Mouse (Mus musculus): ENCODE measurements around the gene Wdr20.

The Wdr20 gene

GRCm38 (mm10) chr12:110814924-110815323 is 77.2 kb downstream of the Wdr20 start:
- intact Hi-C loops (cut with DNase I): no loop called here

DNA sequence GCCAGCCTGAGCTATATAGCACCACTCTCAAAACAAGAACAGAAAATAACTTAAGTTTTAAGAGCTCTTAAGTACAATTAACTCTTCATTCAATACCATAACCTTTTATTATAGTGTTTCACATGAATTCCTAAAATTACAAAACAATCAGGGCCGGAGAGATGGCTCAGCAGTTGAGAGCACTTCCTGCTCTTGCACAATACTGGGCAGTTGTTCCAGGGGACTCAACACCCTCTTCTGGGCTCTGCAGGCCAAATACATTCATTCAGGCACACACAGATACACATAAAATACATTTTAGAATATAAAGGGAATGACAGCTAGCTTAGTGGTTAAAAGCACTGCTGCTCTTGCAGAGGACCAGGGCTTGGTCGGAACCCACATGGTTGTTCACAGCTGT is 79.1 kb downstream of the Wdr20 start:
- intact Hi-C loops (cut with DNase I): no loop called here

GRCm38 (mm10) chr12:110819367-110819766 is 81.6 kb downstream of the Wdr20 start:
- intact Hi-C loops (cut with DNase I): no loop called here

- intact Hi-C loops (cut with DNase I): no loop called here
These were observed 84.0 kb downstream of the Wdr20 start for GRCm38 (mm10) chr12:110821787-110822186.

DNA sequence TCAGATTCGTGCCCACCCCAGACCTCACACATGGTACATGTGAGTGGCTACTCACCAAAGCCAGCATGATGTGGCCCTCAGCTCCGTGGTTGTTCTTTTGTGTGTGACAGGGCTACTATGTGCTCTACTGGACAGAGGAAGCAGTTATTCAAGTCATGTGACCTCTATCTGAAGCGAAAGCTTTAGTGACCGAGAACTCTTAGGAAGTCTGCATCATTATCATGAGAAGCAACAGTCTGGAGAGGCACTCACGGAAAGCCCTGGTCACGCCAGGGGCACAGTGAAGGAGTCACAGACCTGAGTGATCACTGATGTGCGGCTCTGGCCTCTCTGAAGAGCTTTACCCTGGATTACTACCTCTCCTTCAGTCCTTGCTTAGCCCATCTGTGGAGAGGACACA is 84.6 kb downstream of the Wdr20 start:
- intact Hi-C loops (cut with DNase I): no loop called here

DNA sequence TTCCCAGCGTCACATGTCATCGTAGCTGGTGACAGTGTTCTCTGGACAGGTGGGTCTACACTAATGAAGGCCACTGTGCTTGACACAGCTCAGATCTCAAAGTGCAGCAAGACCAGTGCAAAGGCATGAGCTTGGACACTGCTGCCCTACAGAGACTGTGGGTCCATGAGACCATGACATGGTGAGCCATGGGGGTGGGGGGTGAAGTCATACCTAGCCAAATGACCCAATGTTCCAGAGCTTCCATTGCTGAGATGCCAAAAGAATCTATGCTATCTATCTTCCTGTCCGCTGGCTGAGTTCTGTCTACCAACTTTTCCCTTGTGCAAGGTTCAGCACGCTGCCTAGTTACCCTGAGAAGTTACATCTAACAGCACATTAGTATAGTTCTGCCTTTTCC is 91.2 kb downstream of the Wdr20 start:
- intact Hi-C loops (cut with DNase I): no loop called here

GRCm38 (mm10) chr12:110830293-110831024 is 92.7 kb downstream of the Wdr20 start:
- intact Hi-C loops (cut with DNase I): no loop called here

DNA sequence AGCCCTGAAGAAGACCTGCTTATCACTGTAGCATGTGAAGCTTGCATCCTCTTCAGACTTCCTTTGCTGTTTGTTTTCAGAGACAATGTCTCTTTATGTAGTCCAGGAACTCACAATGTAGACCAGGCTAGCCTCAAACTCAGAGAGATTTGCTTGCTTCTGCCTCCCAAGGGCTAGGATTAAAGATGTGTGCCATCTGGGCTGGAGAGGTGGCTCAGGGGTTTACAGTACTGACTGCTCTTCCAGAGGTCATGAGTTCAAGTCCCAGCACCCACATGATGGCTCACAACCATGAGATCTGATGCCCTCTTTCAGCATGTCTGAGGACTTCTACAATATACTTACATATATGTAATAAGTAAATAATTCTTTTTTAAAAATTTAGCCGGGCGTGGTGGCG is 97.4 kb downstream of the Wdr20 start:
- intact Hi-C loops (cut with DNase I): no loop called here

- intact Hi-C loops (cut with DNase I): no loop called here
These were observed 99.0 kb downstream of the Wdr20 start for GRCm38 (mm10) chr12:110836729-110837128.

- intact Hi-C loops (cut with DNase I): no loop called here
These were observed 99.6 kb downstream of the Wdr20 start for GRCm38 (mm10) chr12:110837192-110837841.

DNA sequence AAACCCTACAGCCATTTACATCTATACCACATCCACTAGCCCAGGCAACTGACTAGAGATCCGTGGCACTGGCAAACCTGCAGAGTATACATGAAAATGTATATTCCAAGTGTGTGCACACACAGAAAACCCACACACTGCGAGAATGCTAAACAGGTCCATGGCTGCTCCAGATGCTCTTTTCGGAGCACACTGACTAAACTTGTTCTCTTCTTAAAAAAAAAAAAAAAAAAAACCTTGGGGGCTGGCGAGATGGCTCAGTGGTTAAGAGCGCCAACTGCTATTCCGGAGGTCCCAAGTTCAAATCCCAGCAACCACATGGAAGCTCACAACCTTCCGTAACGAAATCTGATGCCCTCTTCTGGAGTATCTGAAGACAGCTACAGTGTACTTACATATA is 100.1 kb downstream of the Wdr20 start:
- intact Hi-C loops (cut with DNase I): no loop called here

GRCm38 (mm10) chr12:110840348-110841198 is 102.8 kb downstream of the Wdr20 start, which contains the start of gene Mok:
Gene Mok, minus strand, starts transcription at chr12:110840939.
- intact Hi-C loops (cut with DNase I): loop anchor here (2.0 to 10.0 kb wide), 4 partner anchors 102 to 423 kb away; partner anchors contain the start of gene Ppp2r5c

- intact Hi-C loops (cut with DNase I): loop anchor here (2.0 to 10.0 kb wide), 4 partner anchors 103 to 425 kb away; partner anchors contain the start of gene Ppp2r5c
These were observed 104.2 kb downstream of the Wdr20 start for GRCm38 (mm10) chr12:110841731-110842493.

DNA sequence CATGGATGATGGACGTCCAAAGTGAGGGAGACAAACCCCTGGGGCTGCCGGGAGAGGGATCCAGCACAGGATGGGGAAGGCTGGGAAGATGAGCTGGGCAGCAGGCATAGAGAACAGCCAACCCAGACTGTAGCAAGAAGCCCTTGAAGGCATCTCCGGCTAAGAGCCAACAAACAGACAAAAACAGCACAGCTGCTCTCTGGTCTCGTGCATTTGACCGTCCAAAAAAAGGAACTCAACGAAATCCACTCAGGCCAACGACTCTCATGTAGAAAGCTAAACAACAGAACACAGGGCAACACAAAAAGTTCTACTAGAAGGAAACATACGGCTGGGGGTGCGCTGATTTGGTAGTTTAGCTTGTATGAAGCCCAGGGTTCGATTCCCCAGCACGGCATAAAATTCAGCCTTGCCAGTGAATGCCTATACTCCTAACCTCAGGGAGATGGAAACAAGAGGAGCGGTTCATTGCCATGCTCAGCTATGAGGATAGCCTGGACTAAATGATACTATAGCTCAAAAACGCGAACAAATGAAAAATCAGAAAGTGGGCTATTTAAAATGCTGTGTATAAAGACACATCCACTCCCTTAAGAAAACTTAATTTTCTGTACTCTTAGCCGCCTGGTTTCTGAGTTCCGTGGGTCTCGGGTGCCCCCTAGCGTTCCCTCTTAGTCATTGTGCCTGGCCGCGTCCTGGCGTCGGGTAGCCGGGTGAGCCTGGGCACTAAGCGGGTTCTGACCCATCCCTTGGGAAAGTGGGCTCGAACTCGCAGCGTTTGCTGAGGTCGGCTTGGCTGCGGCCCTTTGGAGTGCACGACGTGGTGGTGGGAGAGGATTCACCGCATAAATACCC is 105.7 kb downstream of the Wdr20 start:
- intact Hi-C loops (cut with DNase I): loop anchor here (5.0 to 10.0 kb wide), 3 partner anchors 246 to 426 kb away; partner anchors contain the start of gene Ppp2r5c

DNA sequence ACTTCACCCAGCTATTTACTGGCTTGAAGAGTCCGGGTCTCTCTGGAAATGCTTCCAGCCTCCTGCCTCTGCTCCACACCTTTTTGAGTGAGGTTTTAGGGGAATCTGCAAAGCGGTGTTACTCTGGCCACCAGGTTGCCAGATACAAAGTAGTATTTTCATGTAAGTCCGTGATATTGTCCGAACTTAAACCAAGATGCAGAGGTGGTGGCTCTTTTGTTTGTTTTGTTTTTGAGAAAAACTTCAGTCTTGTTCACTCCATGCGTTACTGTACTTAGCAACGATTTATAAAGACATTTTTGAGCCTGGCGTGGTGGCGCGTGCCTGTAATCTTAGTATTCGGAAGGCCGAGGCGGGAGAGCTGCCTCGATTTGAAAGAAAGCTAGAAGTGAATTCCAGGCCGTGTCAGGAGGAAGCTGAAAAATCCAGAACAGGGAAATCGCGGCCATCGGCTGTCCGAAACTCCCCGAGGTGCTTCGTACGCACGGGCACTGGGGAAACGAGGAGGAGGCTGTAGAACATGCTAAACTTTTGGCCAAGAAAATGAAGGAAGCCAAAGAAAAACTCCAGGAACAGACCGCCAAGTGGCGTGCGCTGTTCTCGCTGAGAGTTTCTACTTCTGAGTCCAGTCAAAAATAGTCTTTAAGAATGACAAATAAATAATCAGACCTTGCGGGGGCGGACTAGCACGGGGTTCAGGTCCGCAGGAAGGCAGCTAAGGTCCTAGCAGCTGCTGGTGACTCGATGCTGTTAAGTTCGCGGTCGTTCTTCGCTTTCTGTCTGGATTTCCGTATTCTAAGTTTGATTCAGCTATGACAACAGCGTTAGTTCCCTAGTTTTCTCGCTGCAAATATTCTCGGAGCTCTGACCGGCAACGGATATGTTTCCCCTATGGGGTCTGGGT is 106.7 kb downstream of the Wdr20 start:
- intact Hi-C loops (cut with DNase I): loop anchor here (5.0 to 10.0 kb wide), 4 partner anchors 58 to 427 kb away; partner anchors contain the start of gene Ppp2r5c

GRCm38 (mm10) chr12:110845131-110845880 is 107.6 kb downstream of the Wdr20 start:
- intact Hi-C loops (cut with DNase I): loop anchor here (5.0 to 10.0 kb wide), 2 partner anchors 57 to 401 kb away; partner anchors contain the start of gene Ppp2r5c

DNA sequence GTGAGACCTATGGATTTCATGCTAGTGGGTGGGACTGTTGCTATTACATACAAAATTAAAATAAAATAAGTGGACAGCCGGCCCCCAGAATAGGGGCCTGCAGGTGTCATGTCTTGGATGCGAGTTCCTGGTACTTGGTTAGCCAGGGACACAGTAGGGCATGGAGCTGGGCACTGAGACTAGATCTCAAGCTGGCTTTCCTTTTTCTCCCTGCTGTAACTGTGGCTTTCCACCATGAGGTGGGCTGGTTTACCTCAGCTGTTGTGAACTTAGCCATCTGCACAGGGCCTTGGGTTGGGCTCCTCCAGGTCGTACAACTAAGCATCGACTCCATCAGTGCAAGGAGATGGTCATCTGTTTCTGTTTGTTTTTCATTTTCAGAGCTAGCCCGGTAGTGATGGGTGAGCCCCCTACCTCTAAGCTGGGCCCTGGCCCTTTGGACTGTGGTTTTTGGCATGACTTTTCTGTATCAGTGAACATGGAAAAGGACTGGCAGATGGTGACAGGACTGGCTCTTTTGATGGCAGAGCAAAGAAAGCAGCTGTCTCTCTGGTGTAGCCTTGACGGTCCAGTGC is 108.5 kb downstream of the Wdr20 start:
- intact Hi-C loops (cut with DNase I): loop anchor here (5.0 to 10.0 kb wide), 2 partner anchors 56 to 401 kb away; partner anchors contain the start of gene Ppp2r5c

Data from adrenal gland (tissue).